Mouse (Mus musculus) adrenal gland, adult (tissue): ENCODE results near the gene Cs.
"Not testable (repeated sequence)": the region's sequence is repeated elsewhere in the genome, so short reads cannot be mapped to it uniquely, and the experiment has no call there.

ENCODE experiments used
- DNase-seq, 2 experiments: peaks; one replicate each; pipeline ENCODE4 v3.0.0; 2022 to 2023; ENCODE audit warnings: low spot score in 1 of 2; ENCODE audit not compliant: inconsistent age in 2 of 2

Gene Cs

DNA sequence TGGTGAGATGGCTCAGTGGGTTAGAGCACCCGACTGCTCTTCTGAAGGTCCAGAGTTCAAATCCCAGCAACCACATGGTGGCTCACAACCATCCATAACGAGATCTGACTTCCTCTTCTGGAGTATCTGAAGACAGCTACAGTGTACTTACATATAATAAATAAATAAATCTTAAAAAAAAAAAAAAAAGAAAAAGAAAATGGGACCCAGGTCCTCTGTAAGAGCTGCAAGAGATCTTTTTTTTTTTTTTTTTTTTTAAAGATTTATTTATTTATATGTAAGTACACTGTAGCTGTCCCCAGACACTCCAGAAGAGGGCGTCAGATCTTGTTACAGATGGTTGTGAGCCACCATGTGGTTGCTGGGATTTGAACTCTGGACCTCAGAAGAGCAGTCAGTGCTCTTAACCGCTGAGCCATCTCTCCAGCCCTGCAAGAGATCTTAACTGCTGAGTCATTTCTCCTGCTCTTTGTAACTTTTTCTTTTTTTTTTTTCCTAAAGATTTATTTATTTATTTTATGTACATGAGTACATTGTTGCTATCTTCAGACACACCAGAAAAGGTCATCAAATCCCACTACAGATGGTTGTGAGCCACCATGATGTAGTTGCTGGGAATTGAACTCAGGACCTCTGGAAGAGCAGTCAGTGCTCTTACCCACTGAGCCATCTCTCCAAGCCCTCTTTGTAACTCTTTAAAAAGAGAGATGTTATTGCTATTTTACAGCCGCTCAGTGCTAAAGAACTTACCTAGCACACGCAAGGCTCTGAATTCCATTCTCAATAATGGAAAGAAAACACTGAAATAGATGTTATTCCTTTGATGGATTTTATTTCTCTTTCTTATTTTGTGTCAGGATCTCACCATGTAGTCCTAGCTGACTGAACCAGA, 4.9 kb upstream of the Cs start:
- not testable (repeated sequence) for DNase-seq

DNA sequence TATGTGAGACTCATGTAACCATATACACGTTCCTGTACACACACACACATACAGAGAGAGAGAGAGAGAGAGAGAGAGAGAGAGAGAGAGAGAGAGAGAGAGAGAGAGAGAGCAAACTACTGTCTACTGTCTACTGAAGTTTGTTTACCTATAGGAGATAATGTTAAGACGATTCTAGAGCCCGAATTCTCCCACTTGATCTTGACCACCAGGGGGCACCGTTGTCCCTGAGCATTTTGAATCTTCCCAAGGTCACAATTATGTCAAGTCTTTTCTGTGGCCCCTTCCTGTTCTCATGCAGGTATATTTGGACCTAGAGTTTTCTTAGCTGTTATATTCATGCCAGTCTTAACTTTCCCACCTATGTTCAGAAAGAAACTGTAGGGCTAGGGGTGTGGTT, 2.0 kb upstream of the Cs start:
- peak; percentile 70 to 93 for DNase-seq

DNA sequence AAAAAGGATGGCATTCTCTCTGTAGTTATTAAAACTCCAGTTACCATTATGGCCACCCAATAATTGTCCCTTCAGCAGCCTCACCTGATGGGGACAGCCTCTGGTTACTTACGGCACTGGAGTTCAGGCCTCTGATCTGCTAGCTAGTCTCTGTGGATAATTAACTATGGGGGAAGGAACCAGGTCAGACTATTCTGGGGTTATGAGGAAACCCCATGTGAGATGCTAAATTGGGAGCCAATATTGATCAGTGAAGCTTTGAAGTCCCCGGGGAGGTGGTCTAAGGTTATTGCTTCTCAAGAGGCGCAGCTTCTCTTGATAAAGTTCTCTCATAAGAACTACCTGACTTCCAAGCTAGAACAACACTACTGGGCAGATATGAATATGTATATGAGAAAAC, 1.3 kb upstream of the Cs start:
- DNase-seq, result no peak

DNA sequence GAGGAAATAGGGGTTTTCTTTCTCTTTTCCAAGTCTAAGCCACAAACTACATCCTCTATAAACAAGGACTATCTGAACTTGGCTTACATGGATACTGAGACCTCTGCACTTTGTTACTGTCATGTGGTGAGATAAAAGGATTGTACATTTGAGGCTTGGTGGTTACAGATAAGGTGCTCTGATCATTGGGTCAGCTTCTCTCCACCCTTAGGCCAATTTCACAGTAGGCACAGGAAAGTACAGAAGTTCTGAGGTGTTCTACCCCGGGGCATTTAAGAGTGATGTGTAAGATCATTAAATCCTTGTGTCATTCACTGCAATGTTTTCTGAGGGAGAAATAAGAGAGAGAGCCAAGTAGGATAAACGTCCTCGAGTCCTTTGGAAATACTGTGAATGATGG, 937 bp upstream of the Cs start:
- no peak for DNase-seq

DNA sequence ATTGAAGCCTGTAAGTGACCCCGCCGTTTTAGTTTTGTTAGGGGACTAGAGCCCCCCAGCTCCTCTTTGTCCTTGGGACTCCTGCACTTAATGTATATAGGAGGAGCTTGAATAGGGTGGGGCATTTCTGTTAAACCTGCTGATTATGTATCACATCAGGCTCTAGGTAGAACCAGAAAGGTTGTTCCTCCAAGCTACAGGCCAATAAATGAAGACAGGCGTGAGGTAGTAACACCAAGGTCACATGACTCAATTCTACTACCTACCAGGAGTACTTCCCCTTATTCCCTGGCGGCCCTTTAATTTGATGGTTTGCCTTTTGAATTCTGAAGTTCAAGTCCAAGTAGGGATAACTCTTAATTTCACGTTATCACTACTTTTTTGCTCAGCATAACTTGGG, 881 bp downstream of the Cs start:
- peak in 1 of 2 experiments; percentile 72 for DNase-seq

DNA sequence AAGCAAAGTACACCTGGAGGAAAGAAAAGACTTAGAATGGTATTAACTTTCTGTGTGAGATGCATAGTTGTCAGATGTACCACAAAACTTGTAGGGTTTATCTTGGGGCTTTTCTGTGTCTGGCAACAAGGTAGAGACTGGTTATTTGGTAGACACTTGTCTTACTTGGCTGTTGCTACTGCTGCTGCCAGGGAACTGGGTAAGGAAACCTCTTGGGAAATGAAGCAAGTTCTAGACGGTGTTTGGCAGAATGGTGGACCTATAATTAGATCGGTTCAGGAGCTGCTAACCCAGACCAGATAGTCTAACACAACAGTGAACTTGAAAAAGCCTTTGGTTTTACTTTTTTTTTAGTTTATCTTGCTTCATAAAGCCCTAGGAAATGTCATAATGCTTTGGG, 1.4 kb downstream of the Cs start:
- peak in 1 of 2 experiments; percentile 53 for DNase-seq

DNA sequence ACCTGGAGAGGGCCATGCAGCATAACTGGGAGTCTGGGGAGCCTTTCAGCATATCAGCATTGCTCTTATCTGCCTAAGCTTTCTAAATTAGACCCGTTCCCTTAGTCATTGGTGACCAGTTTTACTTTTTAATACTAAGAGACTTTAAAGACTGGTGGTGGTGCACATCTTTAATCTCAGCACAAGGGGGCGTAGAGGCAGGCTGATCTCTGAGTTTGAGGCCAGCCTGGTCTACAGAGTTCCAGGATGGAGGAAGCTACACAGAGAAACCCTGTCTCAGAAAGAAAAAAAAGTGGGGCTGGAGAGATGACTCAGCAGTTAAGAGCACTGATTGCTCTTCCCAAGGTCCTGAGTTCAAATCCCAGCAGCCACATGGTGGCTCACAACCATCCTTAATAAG, 2.7 kb downstream of the Cs start:
- DNase-seq, result peak in 1 of 2 experiments; percentile 46

DNA sequence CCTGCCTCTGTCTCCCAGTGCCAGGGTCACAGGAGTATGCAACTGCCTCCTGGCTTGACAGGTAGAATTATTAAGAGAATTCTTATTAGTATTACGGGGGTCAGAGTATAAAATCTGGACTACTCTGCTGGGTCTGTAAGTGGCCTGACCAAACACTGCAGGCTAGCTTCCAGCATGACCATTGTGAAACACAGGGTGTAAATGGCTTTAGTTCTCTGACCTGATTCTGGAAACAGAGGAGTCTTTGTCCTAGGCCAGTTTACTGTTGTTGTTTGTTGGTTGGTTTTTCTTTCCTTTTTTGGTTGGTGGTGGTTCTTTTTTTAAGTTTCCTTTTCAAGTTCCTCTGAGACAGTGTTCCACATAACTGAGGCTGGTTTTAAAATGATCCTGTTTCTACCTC, 5.9 kb downstream of the Cs start:
- DNase-seq, result no peak

DNA sequence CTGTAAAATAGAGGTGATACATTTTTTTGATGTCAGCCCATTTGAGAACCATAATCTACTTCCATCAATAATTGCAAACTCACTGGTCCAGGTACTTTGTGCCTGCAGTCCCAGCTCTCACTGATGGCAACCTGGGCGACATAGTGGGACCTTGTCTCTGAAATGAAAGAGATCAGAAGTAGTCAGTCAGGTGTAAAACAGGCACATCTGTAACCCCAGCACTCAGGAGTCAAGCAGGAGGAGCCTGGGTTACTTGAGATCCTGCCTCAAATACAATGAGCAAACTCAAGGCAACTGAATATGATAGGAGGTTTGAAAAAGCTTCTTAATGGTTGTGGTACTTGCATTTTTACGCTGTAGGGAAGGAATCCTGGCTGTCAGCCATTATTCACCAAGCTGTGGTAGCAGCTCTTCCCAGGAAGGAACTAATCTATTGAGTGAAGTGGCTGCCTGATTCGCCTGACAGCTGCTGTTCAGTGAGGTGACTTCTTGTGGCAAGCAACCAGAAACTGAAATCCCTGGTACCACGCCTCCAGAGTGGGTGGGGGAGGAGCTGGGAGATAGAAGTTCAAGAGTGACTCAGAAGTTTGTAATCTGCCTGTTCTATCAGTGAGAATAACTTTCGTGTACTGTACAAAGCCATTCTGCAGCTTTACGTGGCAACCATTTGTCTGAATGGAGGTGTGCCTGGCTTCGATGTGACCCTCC, 7.2 kb downstream of the Cs start:
- DNase-seq, result peak; percentile 87 to 95

DNA sequence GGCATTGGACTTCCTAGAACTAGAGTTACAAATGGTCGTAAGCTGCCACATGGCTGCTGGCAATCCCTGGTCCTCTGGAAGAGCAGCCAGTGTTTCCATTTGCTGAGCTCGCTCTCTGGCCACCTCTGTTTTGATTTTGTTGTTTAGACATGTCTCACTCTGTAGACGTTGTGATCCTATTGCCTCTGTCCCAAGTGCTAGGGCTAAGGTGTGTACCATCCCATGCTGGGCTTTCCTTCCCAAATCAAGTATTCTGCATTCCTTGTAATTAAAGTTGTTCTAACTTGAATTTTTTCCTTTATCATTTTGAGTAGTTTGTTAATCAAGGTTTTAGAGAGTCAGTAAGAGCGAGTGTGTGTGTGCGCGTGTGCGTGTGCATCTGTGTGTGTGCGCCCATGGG, 10.0 kb downstream of the Cs start:
- no peak for DNase-seq

DNA sequence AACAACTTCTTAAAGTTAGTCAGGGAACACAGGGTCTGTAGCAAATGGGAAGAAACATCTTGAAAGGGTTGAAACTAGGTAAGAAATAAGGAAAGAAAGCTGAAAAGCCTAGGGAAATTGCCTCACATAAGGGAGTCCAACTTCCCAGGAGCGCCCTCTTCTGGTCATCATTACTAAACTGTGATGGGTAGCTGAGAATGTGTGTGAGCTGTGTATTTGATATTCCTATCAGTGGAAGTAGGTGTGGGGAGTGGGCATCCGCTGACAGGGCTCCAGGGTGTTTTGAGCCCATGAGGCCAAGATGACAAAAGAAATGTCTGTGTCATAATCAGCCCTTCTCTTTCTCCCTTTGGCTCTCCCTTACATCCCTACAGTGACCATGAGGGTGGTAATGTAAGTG, 21.3 kb downstream of the Cs start:
- peak; percentile 56 to 91 for DNase-seq

DNA sequence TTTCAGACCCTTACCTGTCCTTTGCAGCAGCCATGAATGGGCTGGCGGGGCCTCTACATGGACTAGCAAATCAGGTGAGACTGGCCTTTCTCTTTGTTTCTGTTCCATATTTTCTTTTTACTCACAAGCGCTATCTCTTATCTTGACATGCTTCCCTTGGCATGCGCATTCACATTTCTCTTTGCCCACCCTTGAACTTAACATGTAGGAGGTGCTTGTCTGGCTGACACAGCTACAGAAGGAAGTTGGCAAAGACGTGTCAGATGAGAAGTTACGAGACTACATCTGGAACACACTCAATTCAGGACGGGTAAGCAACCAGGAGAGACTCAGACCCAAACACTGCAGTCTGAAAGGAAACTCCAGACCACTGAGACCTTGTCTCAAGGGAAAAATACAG, 21.7 kb downstream of the Cs start:
- peak; percentile 64 to 90 for DNase-seq

DNA sequence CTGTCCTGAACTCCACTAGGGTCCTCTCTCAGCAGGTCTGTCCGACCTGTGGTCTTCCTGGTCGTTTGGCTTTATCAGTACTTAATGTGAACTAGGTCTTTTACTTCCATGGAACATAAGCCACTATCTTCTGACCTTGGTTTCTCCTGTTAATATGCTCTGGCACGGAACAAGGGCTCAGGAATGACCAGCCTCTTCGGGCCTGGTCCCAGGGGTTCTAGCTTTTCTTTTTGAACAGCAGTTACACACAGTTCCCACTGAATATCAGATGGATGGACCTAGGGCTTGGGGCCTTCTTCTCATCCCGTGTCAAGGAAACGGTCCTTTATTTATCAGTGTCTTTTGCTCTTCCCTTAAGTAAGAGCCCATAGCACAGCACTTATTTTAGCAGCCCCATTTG, 24.3 kb downstream of the Cs start:
- peak in 1 of 2 experiments; percentile 72 for DNase-seq

DNA sequence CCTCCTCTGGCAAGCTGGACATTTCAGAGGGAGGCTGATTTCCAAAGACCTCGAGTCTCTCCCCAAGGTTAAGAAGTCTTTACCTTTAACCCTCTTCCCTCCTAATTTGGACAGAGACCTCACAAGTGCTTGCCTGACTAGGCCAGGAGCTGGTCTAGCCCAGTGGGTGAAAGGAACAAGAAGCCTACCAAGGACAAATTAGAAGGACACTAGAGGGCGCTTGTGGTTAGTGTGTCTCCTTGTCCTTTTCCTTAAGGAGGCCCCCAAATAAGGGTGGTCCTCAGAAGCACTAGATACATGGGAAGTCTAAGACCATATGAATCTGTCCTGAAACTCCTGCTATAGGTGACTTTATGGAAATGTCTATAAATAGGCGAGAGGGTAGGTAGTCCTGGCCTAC, 25.0 kb downstream of the Cs start:
- DNase-seq, result peak in 1 of 2 experiments; percentile 85

DNA sequence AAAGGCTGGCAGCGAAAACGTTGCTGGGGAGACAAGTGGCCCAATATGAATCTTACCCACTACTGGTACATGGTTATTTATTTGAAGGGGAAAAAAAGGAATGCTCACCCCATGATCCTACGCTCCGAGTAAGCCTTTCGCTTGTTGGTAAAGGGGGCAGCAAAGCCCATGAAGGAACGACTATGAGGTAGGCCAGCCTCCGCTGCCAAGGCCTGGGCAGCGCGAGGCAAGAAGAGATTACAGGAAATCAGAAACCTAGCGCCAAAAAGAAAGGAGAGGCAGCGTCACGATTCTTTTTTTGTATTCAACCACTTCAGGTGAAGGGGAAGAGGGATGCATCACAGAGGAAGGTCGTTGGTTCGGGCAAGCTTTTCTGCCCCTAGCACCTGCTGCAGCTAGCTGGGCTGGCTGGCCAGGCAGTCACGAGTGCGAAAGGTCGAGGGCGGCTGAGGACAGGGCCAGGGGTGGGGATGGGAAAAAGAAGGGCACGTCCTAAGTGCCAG, 30.4 kb downstream of the Cs start:
- DNase-seq, result no peak

DNA sequence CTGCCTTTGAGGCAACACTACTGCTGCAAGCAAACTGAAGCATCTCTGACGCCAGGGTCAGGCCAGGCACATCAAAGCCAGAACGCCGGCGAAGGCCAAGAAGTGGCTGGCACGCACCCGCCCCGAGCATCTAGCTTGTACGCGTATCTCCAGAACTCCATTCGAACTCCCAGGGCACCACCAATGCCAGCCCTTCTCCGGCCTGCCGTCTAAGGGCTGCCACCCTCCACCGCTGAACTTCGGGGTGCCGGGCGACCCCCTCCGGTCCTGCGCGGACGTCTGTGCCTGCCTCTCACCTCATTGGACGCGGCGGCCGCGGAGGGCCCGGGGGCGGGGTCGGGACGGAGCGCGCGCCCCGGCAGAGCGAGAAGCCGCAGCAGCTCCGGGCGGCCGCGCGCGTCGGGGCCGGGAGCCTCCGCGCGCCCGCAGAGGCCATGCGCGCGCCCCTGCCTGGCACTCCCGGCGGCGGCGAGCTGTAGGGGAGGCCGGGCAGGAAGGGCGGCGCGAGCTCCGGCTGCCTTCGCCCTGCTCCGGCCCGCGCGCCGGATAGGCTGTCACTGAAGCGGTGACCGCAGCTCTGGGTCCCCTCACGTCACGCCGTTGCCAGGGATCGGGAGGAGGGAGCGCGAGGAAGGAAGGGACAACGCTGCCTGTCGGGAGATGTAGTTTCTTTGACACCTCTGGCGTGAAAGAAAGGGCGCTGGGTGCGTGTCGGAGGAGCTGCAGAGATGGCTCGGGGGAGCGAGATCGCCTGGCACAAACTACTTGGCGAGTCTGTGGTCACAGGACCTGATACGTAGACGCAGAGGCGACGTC, 31.1 kb downstream of the Cs start, which contains the start of gene Coq10a:
Gene Coq10a, minus strand, starts transcription at position 596 of the 816 bp plus-strand sequence.
- peak; percentile 95 to 98 for DNase-seq

DNA sequence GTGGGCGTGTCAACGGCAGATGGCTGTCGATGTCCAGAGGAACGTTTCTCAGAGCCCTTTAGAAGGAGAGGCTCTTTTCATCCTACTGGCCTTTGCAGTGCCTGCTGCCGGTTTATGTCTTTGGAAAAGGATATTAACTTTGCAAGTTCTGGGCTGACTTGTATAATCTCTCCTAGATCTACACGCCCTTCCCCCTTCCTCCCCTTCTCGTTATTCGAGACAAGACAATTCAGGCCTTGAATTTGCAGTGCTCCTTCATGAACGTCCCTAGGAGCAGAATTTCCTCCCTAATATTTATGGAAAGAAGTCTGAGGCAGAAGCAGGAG, 31.6 kb downstream of the Cs start:
- DNase-seq, result no peak

DNA sequence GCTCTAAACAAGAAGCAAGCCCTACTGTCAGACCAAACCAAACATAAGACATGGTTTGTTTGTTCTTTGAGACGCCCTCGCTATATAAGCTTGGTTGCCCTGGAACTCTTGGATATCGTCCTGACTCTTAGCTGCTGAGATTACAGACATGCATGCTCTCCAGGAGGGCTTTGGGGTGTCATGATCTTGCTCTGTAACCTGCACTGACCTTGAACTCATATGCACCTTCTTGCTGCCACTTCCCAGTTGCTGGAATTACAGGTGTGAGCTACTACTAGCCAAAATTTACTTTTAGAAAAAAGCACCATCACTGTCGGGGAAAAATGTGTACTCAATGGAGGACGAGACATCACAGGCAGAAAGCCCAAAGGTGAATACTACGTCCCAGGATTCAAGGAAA, 32.1 kb downstream of the Cs start:
- DNase-seq, result no peak

DNA sequence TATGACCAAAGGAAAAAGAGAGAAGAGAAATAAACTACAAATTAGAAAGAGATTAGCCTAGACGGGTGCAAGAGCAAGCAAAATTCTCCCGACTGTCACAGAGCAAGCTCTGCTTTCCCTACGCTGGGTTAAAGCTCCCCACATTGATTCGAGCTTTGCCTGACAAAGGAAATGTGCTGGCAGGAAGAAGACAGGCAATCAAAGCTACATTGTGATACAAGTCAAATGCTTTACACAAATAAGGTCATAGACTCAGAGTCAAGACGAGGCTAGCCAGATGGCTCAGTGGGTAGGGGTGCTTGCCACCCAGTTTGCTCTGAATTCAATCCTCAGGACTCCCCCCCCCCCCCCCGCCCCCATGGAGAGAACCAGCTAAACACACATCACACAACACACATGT, 32.5 kb downstream of the Cs start:
- DNase-seq, result no peak

DNA sequence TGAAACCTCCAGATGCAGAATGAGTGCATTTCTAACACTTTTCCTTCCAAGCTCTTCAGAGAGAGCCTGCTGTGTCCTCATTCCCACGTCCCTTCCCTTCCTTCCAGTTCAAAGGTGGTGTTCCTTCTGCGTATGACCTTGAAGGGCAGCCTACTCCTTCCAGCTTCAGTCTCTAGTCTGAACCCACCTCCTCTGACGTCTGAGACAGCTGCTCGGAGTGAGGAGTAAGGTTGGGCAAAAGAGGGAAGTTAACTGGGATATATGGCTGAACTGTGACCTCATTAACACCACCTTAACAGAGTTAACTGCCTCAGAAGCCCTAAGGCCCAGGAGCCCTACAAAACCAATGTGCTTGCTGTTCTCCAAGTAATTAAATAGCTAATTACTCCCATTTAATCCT, 33.1 kb downstream of the Cs start:
- no peak for DNase-seq

DNA sequence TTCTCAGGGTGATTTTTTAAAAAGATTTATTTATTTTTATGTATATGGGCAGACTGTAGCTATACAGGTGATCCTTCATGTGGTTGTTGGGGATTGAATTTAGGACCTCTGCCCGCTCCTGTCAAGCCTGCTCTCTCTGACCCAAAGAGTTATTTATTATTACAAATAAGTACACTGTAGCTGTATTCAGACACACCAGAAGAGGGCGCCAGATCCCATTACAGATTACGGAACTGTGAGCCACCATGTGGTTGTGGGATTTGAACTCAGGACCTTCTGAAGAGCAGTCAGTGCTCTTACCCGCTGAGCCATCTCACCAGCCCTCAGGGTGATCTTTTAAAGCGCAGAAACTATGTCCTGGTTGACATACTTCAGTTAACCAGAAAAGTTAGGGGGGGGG, 34.6 kb downstream of the Cs start:
- no peak for DNase-seq
